Mouse (Mus musculus) ES-CJ7 (cell line): ENCODE results near the gene Fbxw15.
A peak's percentile ranks its signal among the peaks of the same experiment; 100 is the strongest.
"Not testable (repeated sequence)": the region's sequence is repeated elsewhere in the genome, so short reads cannot be mapped to it uniquely, and the experiment has no call there.

Source experiments
- DNase-seq: peaks from one replicate; pipeline ENCODE4 v3.0.0; 2011; ENCODE audit warnings: low read depth, low spot score

Fbxw15 gene

GRCm38 (mm10) chr9:109568162-109568561 is at the start of gene Fbxw15:
TSS of gene Fbxw15 (minus strand) at chr9:109568262.
- DNase-seq: not testable (repeated sequence)

- peak; percentile 56 for DNase-seq
Measured at GRCm38 (mm10) chr9:109606837-109607236, 38.8 kb upstream of the Fbxw15 start.

GRCm38 (mm10) chr9:109602128-109602527 is 34.1 kb upstream of the Fbxw15 start:
- peak; percentile 28 for DNase-seq

- DNase-seq: no peak
Measured at GRCm38 (mm10) chr9:109597226-109597625, 29.2 kb upstream of the Fbxw15 start.

GRCm38 (mm10) chr9:109594866-109595265 is 26.8 kb upstream of the Fbxw15 start:
- peak; percentile 63 for DNase-seq

- no peak for DNase-seq
Measured at GRCm38 (mm10) chr9:109565546-109565945, 2.5 kb downstream of the Fbxw15 start.

GRCm38 (mm10) chr9:109562106-109562505 is 6.0 kb downstream of the Fbxw15 start:
- DNase-seq: not testable (repeated sequence)

- no peak for DNase-seq
Measured at GRCm38 (mm10) chr9:109552483-109552882, 15.6 kb downstream of the Fbxw15 start.

GRCm38 (mm10) chr9:109549666-109550065 is 18.4 kb downstream of the Fbxw15 start:
- peak; percentile 65 for DNase-seq

- DNase-seq: peak; percentile 28
Measured at GRCm38 (mm10) chr9:109523385-109524064, 44.5 kb downstream of the Fbxw15 start.
